Mouse (Mus musculus) limb, embryonic 10.5 days (tissue): Measurements from ENCODE around the gene Edc4. TPM values are rescaled to one million over a fixed set of nuclear protein-coding genes. Genes with fewer than 3 reads are reported as not detected.

Experiments
- DNase-seq: peaks from one replicate; pipeline ENCODE4 v3.0.0-alpha.2; 2017; ENCODE audit warnings: low spot score
- H3K27ac ChIP-seq: fragments of 300-500 bp; sonication (generic); 2 replicates; pipeline ENCODE4 v1.5.1; 2016; ENCODE audit warnings: mild to moderate bottlenecking
- H3K27me3 ChIP-seq: fragments of 300-500 bp; sonication (generic); 2 replicates; pipeline ENCODE4 v1.6.1; 2016; ENCODE audit warnings: low read depth, mild to moderate bottlenecking; ENCODE audit not compliant: poor library complexity, severe bottlenecking
- H3K36me3 ChIP-seq: fragments of 300-500 bp; sonication (generic); 2 replicates; pipeline ENCODE4 v1.6.1; 2016; ENCODE audit warnings: mild to moderate bottlenecking, moderate library complexity
- H3K4me1 ChIP-seq: fragments of 300-500 bp; sonication (generic); 2 replicates; pipeline ENCODE4 v1.6.1; 2016
- H3K4me3 ChIP-seq: fragments of 300-500 bp; sonication (generic); 2 replicates; pipeline ENCODE4 v1.5.1; 2016; ENCODE audit warnings: mild to moderate bottlenecking, moderate library complexity
- H3K9me3 ChIP-seq: fragments of 300-500 bp; sonication (generic); replicated peaks from 2 replicates; pipeline ENCODE4 v1.6.1; 2016; ENCODE audit warnings: mild to moderate bottlenecking
- WGBS: fragments of 180-500 bp; shearing (Covaris S2); methylation state at CpG from one replicate; pipeline ENCODE4 v1.1.7; 2016; 5-methylcytosine and 5-hydroxymethylcytosine counted together
- polyA plus RNA-seq: library from polyadenylated mRNA; unstranded; fragments of >200 nt; fragmentation: Nextera tagmentation; extraction: Ambion mirVana; gene quantifications from 2 replicates; pipeline ENCODE4 v1.2.1, GENCODE M21; 2016

The Edc4 gene
- polyA plus RNA-seq, 1 experiment from 2014 or later, result 76.6 TPM

GRCm38 (mm10) chr8:105936866-105937475 is 56.3 kb downstream of the Edc4 start:
- Histone ChIP-seq H3K4me3 (peak overlapping the region; percentile 83), H3K4me1 (peaks cover 33% of the 10 kb centered on the region), H3K27me3 (no peaks in the 10 kb centered on the region), H3K9me3 (no peaks in the 10 kb centered on the region), H3K27ac (peak overlapping the region; percentile 89), H3K36me3 (peaks cover 25% of the 10 kb centered on the region)
- peak; percentile 90 for DNase-seq
- WGBS, result under 1% methylated on average over 30 of the region's 30 CpGs

- Histone ChIP-seq H3K27ac (peak overlapping the region; percentile 89), H3K36me3 (peaks cover 28% of the 10 kb centered on the region), H3K4me1 (peaks cover 33% of the 10 kb centered on the region), H3K4me3 (peak overlapping the region; percentile 83), H3K9me3 (no peaks in the 10 kb centered on the region), H3K27me3 (no peaks in the 10 kb centered on the region)
- DNase-seq, result peak; percentile 44
- WGBS, result 1% methylated on average over 33 of the region's 33 CpGs
Measured at GRCm38 (mm10) chr8:105937496-105938305, 57.0 kb downstream of the Edc4 start.

GRCm38 (mm10) chr8:105938306-105938669 is 57.6 kb downstream of the Edc4 start, which contains the start of gene Psmb10:
Gene Psmb10 (minus strand): TSS chr8:105938444.
- DNase-seq, result peak; percentile 43
- Histone ChIP-seq H3K4me1 (peaks cover 33% of the 10 kb centered on the region), H3K27ac (peak within 1 kb of the TSS; percentile 89), H3K4me3 (peak within 1 kb of the TSS; percentile 83), H3K36me3 (peaks cover 34% of the 10 kb centered on the region), H3K27me3 (no peaks in the 10 kb centered on the region), H3K9me3 (no peaks in the 10 kb centered on the region)
- 37% methylated on average over 4 of the region's 4 CpGs for WGBS

GRCm38 (mm10) chr8:105942026-105942425 is 61.3 kb downstream of the Edc4 start:
- no peaks in the 10 kb centered on the region for H3K9me3 ChIP-seq
- DNase-seq, result no peak
- WGBS, result 95% methylated on average over 11 of the region's 11 CpGs

GRCm38 (mm10) chr8:105942542-105942941 is 61.9 kb downstream of the Edc4 start:
- Histone ChIP-seq H3K27ac (no peak overlapping the region), H3K9me3 (no peaks in the 10 kb centered on the region), H3K4me1 (peaks cover 9% of the 10 kb centered on the region), H3K27me3 (no peaks in the 10 kb centered on the region), H3K4me3 (no peak overlapping the region), H3K36me3 (peaks cover 75% of the 10 kb centered on the region)
- DNase-seq, result no peak
- WGBS, result 94% methylated on average over 5 of the region's 5 CpGs

More at GRCm38 (mm10) chr8:105942026-105942425, 61.3 kb downstream of the Edc4 start:
- Histone ChIP-seq H3K27ac (no peak overlapping the region), H3K27me3 (no peaks in the 10 kb centered on the region), H3K36me3 (peaks cover 70% of the 10 kb centered on the region), H3K4me3 (no peak overlapping the region), H3K4me1 (peaks cover 14% of the 10 kb centered on the region)

GRCm38 (mm10) chr8:105943321-105943739 is 62.6 kb downstream of the Edc4 start, which contains the start of gene Lcat:
Gene Lcat (minus strand): TSS chr8:105943382.
- Histone ChIP-seq H3K9me3 (no peaks in the 10 kb centered on the region), H3K4me1 (peaks cover 1% of the 10 kb centered on the region; the same call in 1 of the 2 replicates), H3K36me3 (peaks cover 83% of the 10 kb centered on the region), H3K4me3 (no peak within 1 kb of the TSS), H3K27ac (no peak within 1 kb of the TSS), H3K27me3 (no peaks in the 10 kb centered on the region)
- 92% methylated on average over 8 of the region's 8 CpGs for WGBS
- no peak for DNase-seq

Other genes with a start within 250 kb of the Edc4 start
- 132 and 157 TPM in 2 replicates for gene Ctcf, start 244.3 kb upstream of the Edc4 start, polyA plus RNA-seq
- gene Agrp, start 243.5 kb upstream of the Edc4 start, polyA plus RNA-seq, result 0.39 and 0.69 TPM in 2 replicates
- 0.33 and 0.51 TPM in 2 replicates for gene Carmil2, start 194.6 kb upstream of the Edc4 start, polyA plus RNA-seq
- gene Acd, start 179.8 kb upstream of the Edc4 start, polyA plus RNA-seq, result 66.1 and 74.3 TPM in 2 replicates
- 11.8 and 12.2 TPM in 2 replicates for gene Pard6a, start 179.7 kb upstream of the Edc4 start, polyA plus RNA-seq
- not detected in 2 replicates for gene 4933405L10Rik, start 173.2 kb upstream of the Edc4 start, polyA plus RNA-seq
- gene Enkd1, start 172.7 kb upstream of the Edc4 start, polyA plus RNA-seq, result 47.0 and 56.0 TPM in 2 replicates
- 25.4 and 29.8 TPM in 2 replicates for gene Gfod2, start 122.2 kb upstream of the Edc4 start, polyA plus RNA-seq
- 11.5 and 14.9 TPM in 2 replicates for gene Ranbp10, start 53.5 kb upstream of the Edc4 start, polyA plus RNA-seq
- gene Tsnaxip1, start 53.1 kb upstream of the Edc4 start, polyA plus RNA-seq, result 0.10 and 0.14 TPM in 2 replicates
- 45.6 and 49.0 TPM in 2 replicates for gene Cenpt, start 27.6 kb upstream of the Edc4 start, polyA plus RNA-seq
- gene Thap11, start 25.7 kb upstream of the Edc4 start, polyA plus RNA-seq, result 85.7 and 90.8 TPM in 2 replicates
- gene Nutf2, start 20.3 kb upstream of the Edc4 start, polyA plus RNA-seq, result 379 and 438 TPM in 2 replicates
- gene Nrn1l, start 12.7 kb downstream of the Edc4 start, polyA plus RNA-seq, result 0.41 TPM in 1 of 2 replicates, not detected in the other
- gene Pskh1, start 19.6 kb downstream of the Edc4 start, polyA plus RNA-seq, result 34.4 and 45.9 TPM in 2 replicates
- 1.6 and 2.0 TPM in 2 replicates for gene Ctrl, start 53.0 kb downstream of the Edc4 start, polyA plus RNA-seq
- 28.9 and 40.3 TPM in 2 replicates for gene Psmb10, start 57.6 kb downstream of the Edc4 start, polyA plus RNA-seq
- 2.0 and 2.1 TPM in 2 replicates for gene Lcat, start 62.5 kb downstream of the Edc4 start, polyA plus RNA-seq
- gene Slc12a4, start 85.2 kb downstream of the Edc4 start, polyA plus RNA-seq, result 31.9 and 37.7 TPM in 2 replicates
- not detected in 2 replicates for gene Dpep3, start 98.5 kb downstream of the Edc4 start, polyA plus RNA-seq
- gene Dus2, start 110.5 kb downstream of the Edc4 start, polyA plus RNA-seq, result 23.3 and 23.7 TPM in 2 replicates
- gene Dpep2nb, start 125.1 kb downstream of the Edc4 start, polyA plus RNA-seq, result 0.21 TPM in 1 of 2 replicates, not detected in the other
- 22.8 and 23.2 TPM in 2 replicates for gene Ddx28, start 131.0 kb downstream of the Edc4 start, polyA plus RNA-seq
- gene Nfatc3, start 178.0 kb downstream of the Edc4 start, polyA plus RNA-seq, result 7.9 TPM in 2 replicates